8 mouse cellular contexts compared by ENCODE assay signal in the genomic region with DNA sequence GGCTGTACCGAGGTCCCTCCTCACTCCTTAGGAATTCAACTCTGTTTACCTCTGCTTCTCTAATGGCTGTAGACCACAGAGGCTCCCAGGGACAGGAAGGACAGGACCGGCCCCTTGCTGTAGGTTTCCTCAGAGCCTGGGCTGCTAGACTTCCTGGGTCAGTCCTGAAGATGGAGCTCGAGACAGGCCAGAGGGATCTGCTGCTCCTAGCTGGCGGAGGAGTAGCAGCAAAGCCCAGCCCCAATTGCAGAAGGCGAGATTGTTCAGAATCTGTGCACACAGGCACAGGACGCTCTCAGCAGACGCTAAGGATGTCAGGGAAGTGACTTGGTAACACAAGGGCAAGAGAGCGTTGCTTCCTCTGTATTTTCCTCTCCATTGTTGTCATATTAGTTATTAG.
DNase-seq lines count a peak whose midpoint lies in the region; ATAC-seq lines count a peak whose summit lies in the region.

No protein-coding gene starts in this region.

- no peak overlapping the region for H3K27ac ChIP-seq in limb, embryonic 11.5 days (replicated peaks; ENCODE audit: low read depth, low read length)
- no peak overlapping the region for H3K27ac ChIP-seq in midbrain, embryonic 16.5 days (ENCODE audit: low read length)
- no peak overlapping the region for H3K27ac ChIP-seq in stomach, embryonic 16.5 days (ENCODE audit: low read length)

- H3K4me3 ChIP-seq in limb, embryonic 11.5 days (ENCODE audit: low read depth, low read length) = no peak overlapping the region
- no peak overlapping the region for H3K4me3 ChIP-seq in midbrain, embryonic 16.5 days (ENCODE audit: low read depth, low read length)
- H3K4me3 ChIP-seq in stomach, embryonic 16.5 days (replicated peaks; ENCODE audit: low read length) = no peak overlapping the region

- peak; percentile 76 for DNase-seq in adrenal gland, postnatal 10 days
- peak; percentile 70 for DNase-seq in embryo, embryonic 9.5 days (ENCODE audit: extremely low spot score)
- DNase-seq in heart, adult 18-20 months = peak; percentile 78 to 83
- peak; percentile 64 for DNase-seq in kidney, adult 18-20 months
- DNase-seq in limb, embryonic 11.5 days (ENCODE audit: low spot score) = peak; percentile 68
- no peak for DNase-seq in thymus, postnatal 10 days (ENCODE audit: low spot score in 2 of 2)

- no peaks in the 10 kb centered on the region for H3K9me3 ChIP-seq in limb, embryonic 11.5 days (ENCODE audit: control insufficient read depth, low read length)
- H3K9me3 ChIP-seq in midbrain, embryonic 16.5 days (replicated peaks; ENCODE audit: control insufficient read depth, low read length, poor library complexity, severe bottlenecking) = no peaks in the 10 kb centered on the region
- H3K9me3 ChIP-seq in stomach, embryonic 16.5 days (replicated peaks; ENCODE audit: control insufficient read depth, low read length) = no peaks in the 10 kb centered on the region

- H3K4me2 ChIP-seq in limb, embryonic 11.5 days (ENCODE audit: low read depth, severe bottlenecking) = no peak overlapping the region
- H3K4me2 ChIP-seq in midbrain, embryonic 16.5 days (ENCODE audit: low read length) = no peak overlapping the region
- H3K4me2 ChIP-seq in stomach, embryonic 16.5 days (ENCODE audit: low read depth, low read length) = no peak overlapping the region

- no peaks in the 10 kb centered on the region for H3K4me1 ChIP-seq in limb, embryonic 11.5 days (ENCODE audit: control insufficient read depth, insufficient read depth, low read length)
- H3K4me1 ChIP-seq in midbrain, embryonic 16.5 days (ENCODE audit: control insufficient read depth, insufficient read depth, low read length) = peaks cover 2% of the 10 kb centered on the region; the same call in 1 of the 2 replicates
- H3K4me1 ChIP-seq in stomach, embryonic 16.5 days (ENCODE audit: control insufficient read depth, insufficient read depth, low read length) = no peaks in the 10 kb centered on the region

- 0 out of 2 replicates have a peak, but pooled peaks have one; percentile 27 for ATAC-seq in limb, embryonic 11.5 days (ENCODE audit: insufficient number of reproducible peaks, low FRiP score, low TSS enrichment, low read depth)
- peak; percentile 76 for ATAC-seq in midbrain, embryonic 16.5 days
- peak; percentile 88 for ATAC-seq in stomach, embryonic 16.5 days (ENCODE audit: insufficient read depth, low FRiP score)

- no peaks in the 10 kb centered on the region for H3K36me3 ChIP-seq in limb, embryonic 11.5 days (ENCODE audit: control insufficient read depth, insufficient read depth, low read length)
- H3K36me3 ChIP-seq in midbrain, embryonic 16.5 days (ENCODE audit: control insufficient read depth, insufficient read depth, low read length) = no peaks in the 10 kb centered on the region
- H3K36me3 ChIP-seq in stomach, embryonic 16.5 days (ENCODE audit: control insufficient read depth, insufficient read depth, low read length) = no peaks in the 10 kb centered on the region

- H3K27me3 ChIP-seq in limb, embryonic 11.5 days (ENCODE audit: control insufficient read depth, insufficient read depth, low read length) = no peaks in the 10 kb centered on the region
- no peaks in the 10 kb centered on the region for H3K27me3 ChIP-seq in midbrain, embryonic 16.5 days (ENCODE audit: control insufficient read depth, insufficient read depth, low read depth, low read length)
- no peaks in the 10 kb centered on the region for H3K27me3 ChIP-seq in stomach, embryonic 16.5 days (ENCODE audit: control insufficient read depth, insufficient read depth, low read length)

- no peak overlapping the region for H3K9ac ChIP-seq in limb, embryonic 11.5 days (ENCODE audit: low read length)
- no peak overlapping the region for H3K9ac ChIP-seq in midbrain, embryonic 16.5 days (ENCODE audit: low read depth, low read length)
- 0 out of 2 replicates have a peak overlapping the region, but pooled peaks have one; percentile 33 for H3K9ac ChIP-seq in stomach, embryonic 16.5 days (ENCODE audit: low read length)

- 14% methylated on average over 8 of the region's 8 CpGs for WGBS in limb, embryonic 11.5 days
- WGBS in midbrain, embryonic 16.5 days = 36% methylated on average over 8 of the region's 8 CpGs
- 13% methylated on average over 8 of the region's 8 CpGs for WGBS in stomach, embryonic 16.5 days

Comparison
In these comparisons a context has a peak if more than half of its experiments do, and no peak if none do; other contexts are left out.
1. DNase-seq: peak in adrenal gland, postnatal 10 days (single experiment), embryo, embryonic 9.5 days (single experiment), heart, adult 18-20 months (2 of 2), kidney, adult 18-20 months (single experiment) and limb, embryonic 11.5 days (single experiment); none in thymus, postnatal 10 days (0 of 2).
2. ATAC-seq: peak in every context shown above with its lines; median percentile 88 in stomach, embryonic 16.5 days; 76 in midbrain, embryonic 16.5 days; 27 in limb, embryonic 11.5 days.